Mouse (Mus musculus): ENCODE measurements at regions not wholly inside any gene's neighbourhood (a gene's known extent, or its start where the extent isn't known, plus 50 kb on each side); places are given as distances from the start of the nearest gene placed in this dataset.

- TF ChIP-seq EP300 (IDR thresholded peaks at IDR 0.05; ENCODE audit: insufficient read depth, low read depth, low read length) (no peak), POLR2A (IDR thresholded peaks at IDR 0.05; ENCODE audit: insufficient read depth, low read depth, low read length) (no peak), CTCF (IDR thresholded peaks at IDR 0.05) (no peak)
Observed at GRCm38 (mm10) chr8:17618147-17618546, 1359.9 kb downstream of the Defb40 start.
